Mouse (Mus musculus): ENCODE data around the gene Jsrp1. TPM values are rescaled to one million over a fixed set of nuclear protein-coding genes. Genes with fewer than 3 reads are reported as not detected.
A peak's percentile ranks its signal among the peaks of the same experiment; 100 is the strongest.
"Not testable (repeated sequence)": the region's sequence is repeated elsewhere in the genome, so short reads cannot be mapped to it uniquely, and the experiment has no call there.

The Jsrp1 gene
- polyA plus RNA-seq, 3 experiments from 2014 or later: not detected

GRCm38 (mm10) chr10:80831136-80831535 lies 17.8 kb upstream of the Jsrp1 start:
- no peak for ATAC-seq

DNA sequence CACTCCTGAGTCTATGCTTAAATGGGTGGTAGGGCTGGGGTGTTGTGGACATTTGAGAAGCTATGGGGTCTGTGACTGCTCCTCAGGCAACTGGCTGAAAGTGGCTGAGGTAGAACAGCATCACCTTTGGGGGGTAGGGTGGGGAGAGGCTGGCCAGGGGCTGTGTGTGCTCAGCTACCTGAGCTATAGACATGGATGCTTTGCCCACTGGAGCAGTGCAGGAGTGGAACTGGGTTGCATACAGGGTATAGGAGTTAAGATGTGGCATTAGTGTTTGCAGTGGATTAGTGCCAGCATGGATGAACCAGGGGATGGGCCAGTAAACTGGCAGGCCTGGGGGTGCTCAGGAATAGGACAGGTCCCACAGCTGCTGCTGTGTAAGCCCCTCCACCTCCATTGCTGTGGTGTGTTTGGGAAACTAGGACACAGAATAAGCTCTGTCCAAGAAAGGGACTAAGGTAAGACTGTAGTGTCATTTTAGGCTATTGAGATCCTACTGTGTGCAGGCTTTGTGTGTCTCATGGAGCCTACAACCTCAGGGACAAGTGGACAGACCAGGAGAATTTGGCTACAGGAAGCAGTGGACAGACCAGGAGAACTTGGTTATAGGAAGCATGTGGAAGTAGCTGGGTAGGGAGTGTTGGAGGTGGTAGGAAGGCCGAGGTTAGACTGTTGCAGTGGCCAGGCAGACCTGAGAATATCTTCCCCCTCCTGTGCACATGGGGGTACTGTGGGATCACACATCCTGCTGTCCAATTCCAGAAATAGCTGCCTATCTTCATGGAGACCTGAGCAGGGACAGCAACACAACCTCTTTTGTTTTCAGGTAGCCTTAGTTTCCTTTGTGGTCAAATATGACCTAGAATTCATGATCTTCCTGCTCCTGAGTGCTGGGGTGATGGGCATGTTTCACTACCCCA lies 16.3 kb upstream of the Jsrp1 start:
- no peak for ATAC-seq

DNA sequence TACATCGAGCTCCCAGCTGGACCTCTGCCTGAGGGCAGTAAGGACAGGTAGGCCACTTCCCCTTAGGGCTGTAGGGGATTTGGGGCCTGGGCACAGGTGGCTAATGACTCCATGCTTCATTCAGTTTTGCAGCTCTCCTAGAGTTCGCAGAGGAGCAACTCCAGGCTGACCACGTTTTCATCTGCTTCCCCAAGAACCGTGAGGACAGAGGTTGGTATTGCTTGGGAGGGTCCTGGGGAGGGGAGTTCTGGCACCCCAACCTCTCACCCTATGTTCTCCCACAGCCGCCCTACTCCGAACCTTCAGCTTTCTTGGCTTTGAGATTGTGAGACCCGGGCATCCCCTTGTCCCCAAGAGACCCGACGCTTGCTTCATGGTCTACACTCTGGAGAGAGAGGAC lies 15.3 kb upstream of the Jsrp1 start:
- not testable (repeated sequence) for ATAC-seq

GRCm38 (mm10) chr10:80827870-80828420 lies 14.6 kb upstream of the Jsrp1 start:
- no peak for ATAC-seq

- no peak for ATAC-seq
Measured at GRCm38 (mm10) chr10:80827063-80827869, 14.0 kb upstream of the Jsrp1 start.

GRCm38 (mm10) chr10:80826151-80827062 lies 13.1 kb upstream of the Jsrp1 start, which contains the start of gene Oaz1:
Gene Oaz1, plus strand, starts transcription at chr10:80826656.
- peak; percentile 90 for ATAC-seq

GRCm38 (mm10) chr10:80824827-80825226 lies 11.5 kb upstream of the Jsrp1 start:
- no peak for ATAC-seq

DNA sequence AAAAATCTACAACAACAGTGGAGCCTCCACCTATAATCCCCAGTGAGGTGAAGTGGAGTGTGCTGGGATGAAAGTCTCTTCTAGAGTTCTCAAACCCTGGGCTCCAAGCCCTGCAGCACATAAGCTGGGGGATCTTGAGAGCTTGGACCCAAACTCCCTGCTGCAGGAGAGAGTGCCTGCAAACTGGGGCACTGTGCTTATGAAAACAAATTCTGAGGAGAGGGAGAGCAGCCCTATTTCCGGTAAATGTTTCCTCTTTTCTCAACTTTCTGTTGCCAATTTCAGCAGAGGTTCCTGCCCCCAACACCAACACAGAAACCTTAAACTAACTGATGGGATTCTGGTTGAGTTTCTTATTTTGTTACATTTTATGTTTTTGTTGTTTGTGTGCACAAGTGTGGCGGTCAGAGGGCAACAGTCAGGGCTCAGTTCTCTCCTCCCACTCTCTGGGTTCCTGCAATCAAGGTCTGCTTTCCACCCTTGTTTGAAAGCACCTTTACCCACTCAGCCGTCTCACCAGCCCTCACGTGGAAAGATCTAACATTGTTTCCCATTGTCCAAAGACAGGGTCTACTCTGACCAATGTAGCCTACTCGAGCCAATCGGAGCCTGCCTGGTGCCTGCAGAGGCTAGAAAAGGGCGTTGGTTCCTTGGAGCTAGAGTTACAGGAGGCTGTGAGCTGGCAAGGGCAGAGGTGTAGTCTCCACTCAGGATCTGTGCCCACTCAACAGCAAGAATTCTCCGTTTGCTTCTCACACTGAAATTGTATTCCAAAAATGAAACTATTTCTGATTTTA lies 10.7 kb upstream of the Jsrp1 start:
- no peak for ATAC-seq

- no peak for ATAC-seq
Measured at GRCm38 (mm10) chr10:80823316-80823715, 10.0 kb upstream of the Jsrp1 start.

DNA sequence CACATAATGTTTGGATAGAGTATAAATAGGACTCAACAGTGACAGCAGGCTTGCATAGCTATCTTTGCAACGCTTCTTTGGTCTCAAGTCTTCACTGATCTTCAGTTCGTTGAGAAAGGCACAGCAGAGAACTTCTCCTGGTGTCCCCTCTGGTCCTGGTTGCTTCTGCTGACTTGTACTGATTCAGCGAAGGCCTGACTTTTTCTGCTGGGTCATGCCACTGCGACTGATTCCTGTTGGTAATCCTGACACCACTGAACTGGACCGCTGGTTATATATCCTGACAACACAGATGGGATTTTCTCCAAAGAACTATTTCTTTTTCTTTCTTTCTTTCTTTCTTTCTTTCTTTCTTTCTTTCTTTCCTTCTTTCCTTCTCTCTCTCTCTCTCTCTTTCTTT lies 9.2 kb upstream of the Jsrp1 start:
- no peak for ATAC-seq

- ATAC-seq: no peak
Measured at GRCm38 (mm10) chr10:80821991-80822390, 8.7 kb upstream of the Jsrp1 start.

DNA sequence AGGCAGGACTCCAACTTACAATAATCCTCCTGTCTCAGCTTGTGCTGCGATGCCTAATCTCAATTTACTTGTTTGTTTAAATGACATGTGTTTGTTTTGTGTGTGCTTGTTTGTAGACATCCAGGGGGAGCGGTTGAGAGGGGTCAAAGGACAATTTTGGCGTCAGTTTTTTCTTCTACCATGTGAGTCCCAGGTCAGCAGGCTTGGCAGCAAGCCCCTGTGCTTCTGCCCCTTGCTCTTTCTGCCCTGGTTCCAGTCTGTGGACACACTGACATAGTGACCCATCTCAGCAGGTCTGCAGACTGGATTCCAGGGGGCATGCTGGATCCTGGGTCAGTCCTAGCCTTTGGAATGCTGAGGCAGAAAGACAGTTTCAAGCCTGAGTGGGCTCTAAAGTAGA lies 6.1 kb upstream of the Jsrp1 start:
- no peak for ATAC-seq

DNA sequence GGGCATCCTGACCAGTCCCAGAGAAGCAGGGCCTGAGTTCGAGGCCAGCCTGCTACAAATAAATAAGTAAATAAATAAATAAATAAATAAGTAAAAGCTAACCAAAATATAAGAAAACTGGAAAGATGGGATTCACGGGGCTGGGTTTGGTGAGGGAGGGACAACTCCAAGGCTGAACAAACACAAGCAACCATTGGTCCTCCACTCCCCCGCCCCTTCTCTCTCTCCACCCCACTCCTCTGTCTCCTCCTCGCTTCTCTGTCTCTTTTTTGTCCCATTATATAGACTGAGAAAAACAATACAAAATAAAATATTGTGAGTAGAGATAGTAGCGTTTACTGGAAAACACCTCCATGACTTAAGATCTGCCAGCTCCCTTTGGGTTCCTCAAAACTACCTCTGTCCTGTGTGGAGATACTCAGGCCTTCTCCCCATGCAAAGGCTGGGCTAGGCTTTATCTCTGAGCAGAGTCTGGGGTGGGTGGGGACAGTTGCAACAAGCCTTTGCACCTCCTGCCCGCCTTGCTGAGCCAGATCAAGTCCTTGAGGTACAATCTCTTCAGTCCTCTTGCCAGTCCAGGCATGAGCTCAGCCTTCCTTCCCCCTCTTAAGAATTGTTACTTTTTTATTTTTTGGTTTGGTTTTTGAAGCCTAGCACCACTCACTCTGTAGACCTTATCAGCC lies 5.4 kb upstream of the Jsrp1 start:
- ATAC-seq: no peak

GRCm38 (mm10) chr10:80817955-80818354 lies 4.7 kb upstream of the Jsrp1 start:
- ATAC-seq: not testable (repeated sequence)

DNA sequence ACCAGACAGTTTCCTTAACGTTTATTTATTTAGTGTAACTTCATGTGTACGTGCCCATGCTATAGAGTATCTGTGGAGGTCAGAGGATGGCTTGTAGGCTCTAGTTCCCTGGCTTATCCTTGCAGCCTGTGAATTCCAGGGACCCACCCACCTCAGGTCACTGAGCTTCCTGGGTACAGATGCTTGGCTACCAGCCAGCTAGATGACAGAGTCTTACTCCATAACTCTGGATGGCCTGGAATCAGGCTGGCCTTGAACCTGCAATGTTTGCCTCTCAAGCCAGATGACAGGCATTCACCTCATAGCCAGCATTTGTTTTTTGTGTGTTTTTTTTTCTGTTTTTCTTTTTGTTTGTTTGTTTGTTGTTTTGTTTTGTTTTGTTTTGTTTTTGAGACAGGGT lies 3.9 kb upstream of the Jsrp1 start:
- no peak for ATAC-seq

DNA sequence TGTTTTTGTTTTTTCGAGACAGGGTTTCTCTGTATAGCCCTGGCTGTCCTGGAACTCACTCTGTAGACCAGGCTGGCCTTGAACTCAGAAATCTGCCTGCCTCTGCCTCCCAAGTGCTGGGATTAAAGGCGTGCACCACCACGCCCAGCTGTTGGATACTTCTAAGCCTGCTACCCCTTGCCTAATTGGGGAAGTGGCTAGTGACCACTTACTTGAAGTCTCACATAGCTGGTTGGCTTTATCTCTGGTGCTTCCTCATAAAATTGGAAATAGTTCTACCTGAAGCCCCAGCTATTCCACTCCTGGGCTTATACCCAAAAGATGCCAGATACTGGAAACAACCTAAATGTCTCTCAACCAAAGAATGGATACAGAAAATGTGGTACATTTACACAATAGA lies 3.0 kb upstream of the Jsrp1 start:
- not testable (repeated sequence) for ATAC-seq

DNA sequence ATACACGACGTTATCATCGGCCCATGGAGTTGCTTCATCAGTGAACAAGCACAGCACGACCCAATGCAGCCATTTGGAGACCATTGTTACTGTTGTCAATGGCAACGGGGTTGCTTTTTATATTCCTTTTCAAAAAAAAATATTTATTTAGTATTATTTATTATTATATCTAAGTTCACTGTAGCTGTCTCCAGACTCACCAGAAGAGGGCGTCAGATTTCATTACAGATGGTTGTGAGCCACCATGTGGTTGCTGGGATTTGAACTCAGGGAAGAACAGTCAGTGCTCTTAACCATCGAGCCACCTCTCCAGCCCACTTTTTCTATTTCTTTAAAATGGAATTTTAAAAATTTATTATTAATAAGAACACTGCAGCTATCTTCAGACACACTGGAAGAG lies 1.5 kb upstream of the Jsrp1 start:
- ATAC-seq: no peak

GRCm38 (mm10) chr10:80812391-80813041 lies 782 bp downstream of the Jsrp1 start:
- no peak for ATAC-seq

DNA sequence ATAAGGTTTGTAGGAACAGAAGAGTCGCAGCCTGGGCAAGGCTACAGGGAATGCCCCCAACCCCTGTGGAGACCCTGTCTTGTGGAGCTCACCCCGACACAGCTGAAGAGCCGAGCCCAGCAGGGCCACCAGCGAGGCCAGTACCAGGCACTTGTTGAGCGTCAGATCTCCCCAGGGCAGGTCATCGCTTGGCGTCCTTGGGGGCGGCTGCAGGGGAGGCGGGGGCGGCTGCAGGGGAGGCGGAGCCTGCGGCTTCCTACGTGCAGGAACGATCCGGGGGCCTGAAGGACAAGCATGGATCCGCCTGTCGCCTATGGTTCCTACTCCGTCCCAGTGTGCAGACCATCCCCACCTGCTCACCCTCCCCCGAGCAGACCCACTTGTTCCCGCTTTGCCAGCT lies 3.2 kb downstream of the Jsrp1 start:
- ATAC-seq: no peak

GRCm38 (mm10) chr10:80808985-80809632 lies 4.2 kb downstream of the Jsrp1 start:
- ATAC-seq: no peak

Measured in inflammation-experienced regulatory T-cells, adult 6 months (primary cell).